Mouse (Mus musculus): Measurements from ENCODE around the gene Slc7a9. TPM values are rescaled to one million over a fixed set of nuclear protein-coding genes. Genes with fewer than 3 reads are reported as not detected.

Gene Slc7a9
- total and polyA plus RNA-seq, 2 experiments, result 0.06 TPM; not detected in 1

DNA sequence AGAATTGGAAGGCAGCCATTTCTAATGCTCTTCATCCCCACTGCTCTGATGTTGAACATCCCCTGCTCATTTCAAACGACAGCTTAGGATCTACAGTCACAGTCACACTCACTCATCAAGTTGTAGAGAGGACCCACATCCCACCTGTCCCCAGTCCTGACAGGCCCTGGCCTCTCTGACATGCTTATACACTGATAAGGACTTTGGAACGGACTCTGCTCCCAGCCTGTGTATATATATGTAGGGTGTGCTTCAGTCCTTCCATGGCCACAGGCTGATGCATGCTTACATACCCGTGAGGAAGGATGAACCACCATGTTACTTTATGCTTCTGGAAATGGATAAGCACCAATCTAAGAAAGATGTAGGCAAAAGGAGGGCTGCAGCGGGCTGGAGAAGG, 12.4 kb downstream of the Slc7a9 start:
- H3K79me2 ChIP-seq (ENCODE audit: control insufficient read depth, insufficient read depth, low read length), result no peaks in the 10 kb centered on the region
- H3K4me3 ChIP-seq (ENCODE audit: insufficient read depth, low read depth, low read length), result no peak overlapping the region
- no peaks in the 10 kb centered on the region for H3K4me1 ChIP-seq (ENCODE audit: control insufficient read depth, insufficient read depth, low read length)
- H3K36me3 ChIP-seq (ENCODE audit: control insufficient read depth, insufficient read depth, low read length), result no peaks in the 10 kb centered on the region
- H3K27me3 ChIP-seq (ENCODE audit: control insufficient read depth, insufficient read depth, low read length), result no peaks in the 10 kb centered on the region
- H3K27ac ChIP-seq (replicated peaks; ENCODE audit: insufficient read depth, low read depth, low read length), result no peak overlapping the region
- TF ChIP-seq CTCF (IDR thresholded peaks at IDR 0.05; ENCODE audit: low read depth, low read length), result no peak
- no peak for TF ChIP-seq POLR2A (IDR thresholded peaks at IDR 0.05; ENCODE audit: extremely low read depth, insufficient read depth, low read length)
- no peak for DNase-seq (ENCODE audit: extremely low read depth, low read depth, low spot score)
- 79% methylated on average over 4 of the region's 4 CpGs for WGBS
- H3K9ac ChIP-seq (ENCODE audit: low read depth, low read length), result no peak overlapping the region

DNA sequence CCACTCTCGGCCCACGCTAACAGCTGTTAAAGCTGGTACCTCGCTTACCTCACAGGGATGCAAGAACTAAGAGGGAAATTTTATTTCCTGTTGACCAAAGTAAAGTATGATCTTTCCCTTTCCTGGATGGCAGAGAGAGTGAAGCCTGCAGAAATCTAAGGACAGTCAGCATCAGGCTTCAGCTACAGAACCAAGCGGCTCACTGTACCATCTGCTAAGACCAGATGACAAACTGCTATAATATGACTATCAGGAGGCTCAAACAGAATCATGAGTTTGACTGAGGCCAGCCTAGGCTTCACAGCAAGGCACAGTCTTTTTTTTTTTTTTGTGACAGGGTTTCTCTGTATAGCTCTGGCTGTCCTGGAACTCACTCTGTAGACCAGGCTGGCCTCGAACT, 16.4 kb downstream of the Slc7a9 start:
- H3K4me3 ChIP-seq (ENCODE audit: insufficient read depth, low read depth, low read length), result no peak overlapping the region
- H3K79me2 ChIP-seq (ENCODE audit: control insufficient read depth, insufficient read depth, low read length), result no peaks in the 10 kb centered on the region
- no peaks in the 10 kb centered on the region for H3K27me3 ChIP-seq (ENCODE audit: control insufficient read depth, insufficient read depth, low read length)
- 95% methylated on average over 5 of the region's 5 CpGs for WGBS
- H3K9ac ChIP-seq (ENCODE audit: low read depth, low read length), result no peak overlapping the region
- H3K4me1 ChIP-seq (ENCODE audit: control insufficient read depth, insufficient read depth, low read length), result no peaks in the 10 kb centered on the region
- no peaks in the 10 kb centered on the region for H3K36me3 ChIP-seq (ENCODE audit: control insufficient read depth, insufficient read depth, low read length)
- DNase-seq (ENCODE audit: extremely low read depth, low read depth, low spot score), result no peak
- no peak overlapping the region for H3K27ac ChIP-seq (replicated peaks; ENCODE audit: insufficient read depth, low read depth, low read length)
- TF ChIP-seq POLR2A (IDR thresholded peaks at IDR 0.05; ENCODE audit: extremely low read depth, insufficient read depth, low read length) (no peak), CTCF (IDR thresholded peaks at IDR 0.05; ENCODE audit: low read depth, low read length) (no peak)

DNA sequence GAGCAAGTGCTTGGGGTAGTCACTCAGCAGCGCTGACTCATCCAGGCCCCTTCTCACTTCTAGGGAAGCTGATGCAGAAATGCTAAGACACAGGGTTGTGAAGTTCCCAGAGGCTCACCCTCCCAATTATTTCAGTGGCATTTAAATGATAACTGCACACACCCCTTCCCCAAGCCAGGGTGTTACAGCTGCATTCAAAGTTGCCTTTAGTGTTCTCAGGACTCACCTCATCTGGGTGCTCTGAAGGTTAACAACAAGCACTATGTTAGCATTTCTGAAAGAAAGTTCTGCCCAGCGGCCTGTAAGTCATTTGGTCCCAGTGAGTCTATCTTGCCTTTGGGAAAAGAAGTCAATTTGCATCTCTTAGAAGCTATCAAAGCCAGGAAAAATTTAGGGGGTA, 19.3 kb downstream of the Slc7a9 start:
- DNase-seq (ENCODE audit: extremely low read depth, low read depth, low spot score), result no peak
- H3K9ac ChIP-seq (ENCODE audit: low read depth, low read length), result no peak overlapping the region
- no peaks in the 10 kb centered on the region for H3K36me3 ChIP-seq (ENCODE audit: control insufficient read depth, insufficient read depth, low read length)
- 81% methylated on average over 2 of the region's 2 CpGs for WGBS
- H3K27ac ChIP-seq (replicated peaks; ENCODE audit: insufficient read depth, low read depth, low read length), result no peak overlapping the region
- H3K27me3 ChIP-seq (ENCODE audit: control insufficient read depth, insufficient read depth, low read length), result no peaks in the 10 kb centered on the region
- no peaks in the 10 kb centered on the region for H3K4me1 ChIP-seq (ENCODE audit: control insufficient read depth, insufficient read depth, low read length)
- H3K4me3 ChIP-seq (ENCODE audit: insufficient read depth, low read depth, low read length), result no peak overlapping the region
- H3K79me2 ChIP-seq (ENCODE audit: control insufficient read depth, insufficient read depth, low read length), result no peaks in the 10 kb centered on the region
- no peak for TF ChIP-seq CTCF (IDR thresholded peaks at IDR 0.05; ENCODE audit: low read depth, low read length)
- TF ChIP-seq POLR2A (IDR thresholded peaks at IDR 0.05; ENCODE audit: extremely low read depth, insufficient read depth, low read length), result no peak

DNA sequence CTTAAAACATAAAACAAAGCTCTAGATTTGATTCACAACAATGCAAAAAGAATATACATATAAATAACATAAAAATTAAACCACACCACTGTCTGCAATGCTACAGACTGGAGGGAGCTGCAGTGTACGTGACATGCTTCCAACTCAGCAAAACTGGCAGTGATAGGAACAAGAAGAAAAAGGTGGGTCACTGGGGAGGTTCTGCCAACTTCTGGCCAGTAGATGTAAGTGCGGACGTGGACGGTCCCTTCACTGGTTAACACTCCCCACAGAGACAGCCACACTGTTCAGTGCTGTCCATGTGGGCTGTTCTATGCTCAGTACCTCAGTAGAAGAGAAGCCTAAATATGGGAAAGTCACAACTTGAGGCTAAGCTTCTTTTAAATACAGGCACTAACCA, 22.2 kb downstream of the Slc7a9 start:
- H3K4me3 ChIP-seq (ENCODE audit: insufficient read depth, low read depth, low read length), result no peak overlapping the region
- H3K4me1 ChIP-seq (ENCODE audit: control insufficient read depth, insufficient read depth, low read length), result no peaks in the 10 kb centered on the region
- H3K36me3 ChIP-seq (ENCODE audit: control insufficient read depth, insufficient read depth, low read length), result no peaks in the 10 kb centered on the region
- no peak overlapping the region for H3K9ac ChIP-seq (ENCODE audit: low read depth, low read length)
- no peak for DNase-seq (ENCODE audit: extremely low read depth, low read depth, low spot score)
- 50% methylated on average over 4 of the region's 4 CpGs for WGBS
- H3K79me2 ChIP-seq (ENCODE audit: control insufficient read depth, insufficient read depth, low read length), result no peaks in the 10 kb centered on the region
- no peaks in the 10 kb centered on the region for H3K27me3 ChIP-seq (ENCODE audit: control insufficient read depth, insufficient read depth, low read length)
- TF ChIP-seq CTCF (IDR thresholded peaks at IDR 0.05; ENCODE audit: low read depth, low read length), result no peak
- TF ChIP-seq POLR2A (IDR thresholded peaks at IDR 0.05; ENCODE audit: extremely low read depth, insufficient read depth, low read length), result no peak
- no peak overlapping the region for H3K27ac ChIP-seq (replicated peaks; ENCODE audit: insufficient read depth, low read depth, low read length)

DNA sequence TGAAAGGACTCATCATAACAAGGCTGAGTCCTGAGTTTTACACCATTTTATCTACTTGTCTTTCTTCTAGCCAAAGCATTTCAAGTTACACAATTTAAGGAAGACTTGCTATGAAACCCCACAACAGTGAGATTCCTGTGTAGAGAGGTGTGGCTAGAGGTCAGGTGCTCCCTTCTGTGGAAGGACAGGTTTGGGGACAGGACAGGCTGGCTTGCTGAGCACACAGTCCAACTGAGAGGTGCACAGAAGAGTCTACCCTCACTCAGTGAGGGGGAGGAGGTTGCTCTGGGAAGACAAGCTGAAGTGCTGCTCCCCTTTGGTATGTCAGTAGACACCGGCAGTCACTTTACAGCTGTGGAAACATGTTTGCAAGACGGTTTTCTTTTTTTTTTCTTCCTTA, 27.9 kb downstream of the Slc7a9 start:
- H3K4me1 ChIP-seq (ENCODE audit: control insufficient read depth, insufficient read depth, low read length), result no peaks in the 10 kb centered on the region
- DNase-seq (ENCODE audit: extremely low read depth, low read depth, low spot score), result no peak
- 76% methylated on average over 2 of the region's 2 CpGs for WGBS
- no peaks in the 10 kb centered on the region for H3K79me2 ChIP-seq (ENCODE audit: control insufficient read depth, insufficient read depth, low read length)
- no peaks in the 10 kb centered on the region for H3K36me3 ChIP-seq (ENCODE audit: control insufficient read depth, insufficient read depth, low read length)
- H3K27me3 ChIP-seq (ENCODE audit: control insufficient read depth, insufficient read depth, low read length), result no peaks in the 10 kb centered on the region
- H3K27ac ChIP-seq (replicated peaks; ENCODE audit: insufficient read depth, low read depth, low read length), result no peak overlapping the region
- no peak overlapping the region for H3K4me3 ChIP-seq (ENCODE audit: insufficient read depth, low read depth, low read length)
- TF ChIP-seq CTCF (IDR thresholded peaks at IDR 0.05; ENCODE audit: low read depth, low read length) (no peak), POLR2A (IDR thresholded peaks at IDR 0.05; ENCODE audit: extremely low read depth, insufficient read depth, low read length) (no peak)
- no peak overlapping the region for H3K9ac ChIP-seq (ENCODE audit: low read depth, low read length)

DNA sequence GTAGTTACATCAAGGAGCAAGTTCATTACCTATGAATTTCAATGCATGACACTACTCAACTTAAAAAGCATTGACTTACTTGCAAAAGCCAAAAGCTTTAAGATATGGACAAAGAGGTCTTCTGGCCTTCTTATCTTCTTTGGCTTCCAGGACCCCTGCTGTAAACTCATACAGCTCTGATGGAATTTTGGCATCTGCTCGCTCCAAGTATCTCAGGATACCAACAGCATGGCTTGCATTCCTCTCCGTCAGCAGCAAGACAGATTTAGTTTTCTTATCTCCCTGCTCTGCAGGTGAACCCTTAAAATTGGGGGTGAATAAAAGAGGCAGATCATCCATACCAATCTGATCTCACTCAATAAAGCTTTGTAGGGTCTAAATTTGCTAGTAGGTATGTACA, 36.5 kb downstream of the Slc7a9 start:
- Histone ChIP-seq H3K27ac (replicated peaks; ENCODE audit: insufficient read depth, low read depth, low read length) (no peak overlapping the region), H3K27me3 (ENCODE audit: control insufficient read depth, insufficient read depth, low read length) (no peaks in the 10 kb centered on the region), H3K36me3 (ENCODE audit: control insufficient read depth, insufficient read depth, low read length) (no peaks in the 10 kb centered on the region), H3K4me1 (ENCODE audit: control insufficient read depth, insufficient read depth, low read length) (no peaks in the 10 kb centered on the region), H3K4me3 (ENCODE audit: insufficient read depth, low read depth, low read length) (no peak overlapping the region), H3K9ac (ENCODE audit: low read depth, low read length) (no peak overlapping the region), H3K79me2 (ENCODE audit: control insufficient read depth, insufficient read depth, low read length) (no peaks in the 10 kb centered on the region)
- TF ChIP-seq CTCF (IDR thresholded peaks at IDR 0.05; ENCODE audit: low read depth, low read length), result no peak
- TF ChIP-seq POLR2A (IDR thresholded peaks at IDR 0.05; ENCODE audit: extremely low read depth, insufficient read depth, low read length), result no peak
- WGBS, result 87% methylated on average over 2 of the region's 2 CpGs
- no peak for DNase-seq (ENCODE audit: extremely low read depth, low read depth, low spot score)

All from liver, adult 2 months (tissue).